Mouse (Mus musculus): ENCODE results near the gene Alg5. TPM values are rescaled to one million over a fixed set of nuclear protein-coding genes. Genes with fewer than 3 reads are reported as not detected.

Alg5 gene
- polyA plus RNA-seq, 1 experiment from 2014 or later, result 40.5 TPM

DNA sequence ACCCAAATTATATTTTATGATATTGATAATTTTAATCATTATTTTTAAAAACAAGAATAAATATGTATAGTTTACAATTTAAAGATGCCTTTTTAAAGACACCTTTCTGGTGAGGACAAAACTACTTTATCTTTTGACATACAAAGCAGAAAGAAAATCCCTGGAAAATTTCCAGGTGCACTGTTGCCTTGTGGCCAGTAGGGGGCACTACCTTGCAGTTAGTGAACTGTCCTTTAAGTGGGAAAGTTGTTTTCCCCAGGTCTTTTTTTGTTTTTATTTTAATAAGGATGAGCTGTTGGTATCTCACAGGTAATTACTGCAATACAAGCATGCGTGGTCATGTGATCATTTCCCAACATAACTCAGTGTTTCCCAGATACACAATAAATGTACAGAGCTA lies 60.5 kb downstream of the Alg5 start:
- Histone ChIP-seq H3K36me3 (ENCODE audit: control insufficient read depth, insufficient read depth, low read length) (no peaks in the 10 kb centered on the region), H3K27ac (ENCODE audit: low read depth, low read length) (no peak overlapping the region), H3K4me1 (ENCODE audit: control insufficient read depth, insufficient read depth, low read length) (no peaks in the 10 kb centered on the region), H3K4me3 (ENCODE audit: low read depth, low read length) (no peak overlapping the region), H3K9ac (ENCODE audit: low read length) (no peak overlapping the region), H3K9me3 (ENCODE audit: control insufficient read depth, low read length) (peaks cover 5% of the 10 kb centered on the region; the same call in 1 of the 2 replicates), H3K27me3 (ENCODE audit: control insufficient read depth, insufficient read depth, low read length) (no peaks in the 10 kb centered on the region), H3K4me2 (no peak overlapping the region)
- no peak for DNase-seq (ENCODE audit: low spot score, missing footprints)
- no peak for ATAC-seq (ENCODE audit: low FRiP score)
- 93% methylated on average over 1 of the region's 1 CpGs for WGBS

DNA sequence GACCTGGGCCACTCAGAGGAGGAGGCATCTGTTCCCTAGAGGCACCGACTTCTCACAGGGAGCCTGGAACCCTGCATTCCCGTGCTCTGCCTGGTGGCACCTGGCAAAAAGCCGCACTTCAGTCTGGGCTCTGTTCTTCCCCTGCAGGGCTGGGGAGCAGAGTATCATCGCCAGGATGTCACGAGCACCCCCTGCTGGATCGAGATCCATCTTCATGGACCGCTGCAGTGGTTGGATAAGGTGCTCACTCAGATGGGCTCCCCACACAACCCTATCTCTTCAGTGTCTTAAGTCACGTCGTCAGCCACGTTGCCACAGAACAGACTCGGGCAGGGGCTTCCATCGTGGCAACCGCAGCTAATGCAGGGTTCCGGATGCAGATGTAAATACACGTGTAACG lies 61.9 kb downstream of the Alg5 start:
- ATAC-seq (ENCODE audit: low FRiP score), result peak; percentile 55; the same call in 1 of the 2 replicates
- peaks cover 5% of the 10 kb centered on the region; the same call in 1 of the 2 replicates for H3K9me3 ChIP-seq (ENCODE audit: control insufficient read depth, low read length)

More for the DNA sequence above, 61.9 kb downstream of the Alg5 start:
- H3K36me3 ChIP-seq (ENCODE audit: control insufficient read depth, insufficient read depth, low read length), result no peaks in the 10 kb centered on the region
- no peaks in the 10 kb centered on the region for H3K27me3 ChIP-seq (ENCODE audit: control insufficient read depth, insufficient read depth, low read length)
- no peaks in the 10 kb centered on the region for H3K4me1 ChIP-seq (ENCODE audit: control insufficient read depth, insufficient read depth, low read length)
- WGBS, result 35% methylated on average over 16 of the region's 16 CpGs
- DNase-seq (ENCODE audit: low spot score, missing footprints), result no peak
- H3K4me2 ChIP-seq, result no peak overlapping the region
- no peak overlapping the region for H3K27ac ChIP-seq (ENCODE audit: low read depth, low read length)
- no peak overlapping the region for H3K4me3 ChIP-seq (ENCODE audit: low read depth, low read length)
- no peak overlapping the region for H3K9ac ChIP-seq (ENCODE audit: low read length)

Other genes with a start within 250 kb of the Alg5 start
- gene Supt20, start 42.7 kb upstream of the Alg5 start, polyA plus RNA-seq (2014; fragmentation: Nextera tagmentation; extraction: Ambion mirVana), result 117 and 129 TPM in 2 replicates
- 0.61 TPM in 1 of 2 replicates, not detected in the other for gene Gm21958, start 21.2 kb upstream of the Alg5 start, polyA plus RNA-seq (2014; fragmentation: Nextera tagmentation; extraction: Ambion mirVana)
- gene Exosc8, start 146 bp upstream of the Alg5 start, polyA plus RNA-seq (2014; fragmentation: Nextera tagmentation; extraction: Ambion mirVana), result 147 and 155 TPM in 2 replicates
- 0.07 and 0.27 TPM in 2 replicates for gene Smad9, start 20.0 kb downstream of the Alg5 start, polyA plus RNA-seq (2014; fragmentation: Nextera tagmentation; extraction: Ambion mirVana)
- gene Rfxap, start 72.3 kb downstream of the Alg5 start, polyA plus RNA-seq (2014; fragmentation: Nextera tagmentation; extraction: Ambion mirVana), result 44.4 and 49.5 TPM in 2 replicates
- gene Sertm1, start 180.3 kb downstream of the Alg5 start, polyA plus RNA-seq (2014; fragmentation: Nextera tagmentation; extraction: Ambion mirVana), result 0.06 and 0.16 TPM in 2 replicates